Mouse (Mus musculus): ENCODE measurements at regions not wholly inside any gene's neighbourhood (a gene's known extent, or its start where the extent isn't known, plus 50 kb on each side); places are given as distances from the start of the nearest gene placed in this dataset.

GRCm38 (mm10) chr13:44026321-44027255 lies 242.0 kb downstream of the Cd83 start:
- peak in 1 of 2 experiments; percentile 43 for DNase-seq (ENCODE audit: inconsistent age in 2 of 2, low spot score in 1 of 2)

- no peak for DNase-seq (ENCODE audit: inconsistent age in 2 of 2, low spot score in 1 of 2)
Observed at GRCm38 (mm10) chr13:44028081-44028480, 243.5 kb downstream of the Cd83 start.

- DNase-seq (ENCODE audit: inconsistent age in 2 of 2, low spot score in 1 of 2), result no peak
Observed at GRCm38 (mm10) chr13:44030590-44030989, 246.0 kb downstream of the Cd83 start.

GRCm38 (mm10) chr13:44037774-44038294 lies 253.3 kb downstream of the Cd83 start:
- no peak for DNase-seq (ENCODE audit: inconsistent age in 2 of 2, low spot score in 1 of 2)

- no peak for DNase-seq (ENCODE audit: inconsistent age in 2 of 2, low spot score in 1 of 2)
Observed at GRCm38 (mm10) chr13:44038322-44038721, 253.7 kb downstream of the Cd83 start.

GRCm38 (mm10) chr13:44040640-44041039 lies 256.1 kb downstream of the Cd83 start:
- DNase-seq (ENCODE audit: inconsistent age in 2 of 2, low spot score in 1 of 2), result no peak

- no peak for DNase-seq (ENCODE audit: inconsistent age in 2 of 2, low spot score in 1 of 2)
Observed at GRCm38 (mm10) chr13:44042730-44043493, 258.3 kb downstream of the Cd83 start.

GRCm38 (mm10) chr13:44043494-44043885 lies 258.9 kb downstream of the Cd83 start:
- DNase-seq (ENCODE audit: inconsistent age in 2 of 2, low spot score in 1 of 2), result no peak

GRCm38 (mm10) chr13:44044546-44045216 lies 260.1 kb downstream of the Cd83 start:
- DNase-seq (ENCODE audit: inconsistent age in 2 of 2, low spot score in 1 of 2), result no peak

GRCm38 (mm10) chr13:44046436-44046835 lies 261.9 kb downstream of the Cd83 start:
- peak; percentile 31 to 65 for DNase-seq (ENCODE audit: inconsistent age in 2 of 2, low spot score in 1 of 2)

GRCm38 (mm10) chr13:44054157-44054556 lies 269.6 kb downstream of the Cd83 start:
- DNase-seq (ENCODE audit: inconsistent age in 2 of 2, low spot score in 1 of 2), result no peak

- DNase-seq (ENCODE audit: inconsistent age in 2 of 2, low spot score in 1 of 2), result peak; percentile 19 to 64
Observed at GRCm38 (mm10) chr13:44055573-44056491, 271.3 kb downstream of the Cd83 start.

GRCm38 (mm10) chr13:44056716-44057115 lies 272.1 kb downstream of the Cd83 start:
- no peak for DNase-seq (ENCODE audit: inconsistent age in 2 of 2, low spot score in 1 of 2)

GRCm38 (mm10) chr13:44057542-44057941 lies 273.0 kb downstream of the Cd83 start:
- no peak for DNase-seq (ENCODE audit: inconsistent age in 2 of 2, low spot score in 1 of 2)

- DNase-seq (ENCODE audit: inconsistent age in 2 of 2, low spot score in 1 of 2), result no peak
Observed at GRCm38 (mm10) chr13:44058277-44058676, 273.7 kb downstream of the Cd83 start.

GRCm38 (mm10) chr13:44059436-44059835 lies 274.9 kb downstream of the Cd83 start:
- DNase-seq (ENCODE audit: inconsistent age in 2 of 2, low spot score in 1 of 2), result peak in 1 of 2 experiments; percentile 23

- DNase-seq (ENCODE audit: inconsistent age in 2 of 2, low spot score in 1 of 2), result no peak
Observed at GRCm38 (mm10) chr13:44061286-44061685, 276.7 kb downstream of the Cd83 start.

- peak in 1 of 2 experiments; percentile 24 for DNase-seq (ENCODE audit: inconsistent age in 2 of 2, low spot score in 1 of 2)
Observed at GRCm38 (mm10) chr13:44061721-44062300, 277.2 kb downstream of the Cd83 start.

- no peak for DNase-seq (ENCODE audit: inconsistent age in 2 of 2, low spot score in 1 of 2)
Observed at GRCm38 (mm10) chr13:44063317-44063716, 278.7 kb downstream of the Cd83 start.

- DNase-seq (ENCODE audit: inconsistent age in 2 of 2, low spot score in 1 of 2), result no peak
Observed at GRCm38 (mm10) chr13:44064026-44064425, 279.5 kb downstream of the Cd83 start.
